Comparison of ENCODE assay signal across 24 mouse cellular contexts in genomic region chr6:108551725-108552620, GRCm38 (mm10).
DNase-seq lines count a peak whose midpoint lies in the region; ATAC-seq and TF ChIP-seq lines count a peak whose summit lies in the region.
"Had no signal": no experiment of that assay in that cellular context is flagged by ENCODE, and none has a peak within 500 bp of the region (broad histone marks: within the 10 kb centered on the region; RNA-seq: fewer than 3 reads in every experiment).

No protein-coding gene starts in this region.

- intact Hi-C loops in gastrocnemius, adult 2 months (cut with DNase I): no loop called here

- H3K4me3 ChIP-seq in heart, embryonic 12.5 days: no peak overlapping the region
- no peak overlapping the region for H3K4me3 ChIP-seq in gastrocnemius, adult 2 months
- no peak overlapping the region for H3K4me3 ChIP-seq in hindbrain, postnatal 0 days (ENCODE audit: low read length)
- H3K4me3 ChIP-seq: embryonic facial prominence, embryonic 13.5 days; forebrain, embryonic 10.5 days; forebrain, embryonic 13.5 days; heart, embryonic 13.5 days; intestine, embryonic 15.5 days had no signal

- peak; percentile 84 for DNase-seq in heart, adult 11 months
- peak; percentile 36 for DNase-seq in CD4-positive helper T cell, adult 2 months (ENCODE audit: low read depth, low spot score)
- DNase-seq in induced T-regulatory cell, adult 2 months (ENCODE audit: low read depth): peak; percentile 60
- no peak for DNase-seq in gastrocnemius, adult 2 months
- DNase-seq in hindbrain, postnatal 0 days (ENCODE audit: low spot score): no peak
- DNase-seq: adrenal gland, adult 8-10 months; adrenal gland, postnatal 25 days; B cell, adult 2 months; cerebellum, adult 18-20 months; cerebellum, adult 9-10 months; cerebellum, postnatal 14 days; gastrocnemius, postnatal 14 days; heart, adult 18-20 months; heart, postnatal 14 days; heart, postnatal 4 days; kidney, adult 18-20 months had no signal

- no peak overlapping the region for H3K4me2 ChIP-seq in heart, embryonic 12.5 days
- no peak overlapping the region for H3K4me2 ChIP-seq in hindbrain, postnatal 0 days (ENCODE audit: low read depth, low read length)
- H3K4me2 ChIP-seq: embryonic facial prominence, embryonic 13.5 days; forebrain, embryonic 13.5 days; heart, embryonic 13.5 days; hindbrain, embryonic 14.5 days; intestine, embryonic 15.5 days had no signal

- no peaks in the 10 kb centered on the region for H3K4me1 ChIP-seq in heart, embryonic 12.5 days (replicated peaks)
- H3K4me1 ChIP-seq in hindbrain, postnatal 0 days (ENCODE audit: insufficient read depth, low read length): no peaks in the 10 kb centered on the region
- H3K4me1 ChIP-seq: embryonic facial prominence, embryonic 13.5 days; forebrain, embryonic 10.5 days; forebrain, embryonic 13.5 days; heart, embryonic 13.5 days; intestine, embryonic 15.5 days had no signal

- no peak overlapping the region for H3K27ac ChIP-seq in heart, embryonic 12.5 days (ENCODE audit: poor library complexity, severe bottlenecking)
- H3K27ac ChIP-seq in gastrocnemius, adult 2 months: no peak overlapping the region
- H3K27ac ChIP-seq in hindbrain, postnatal 0 days: no peak overlapping the region
- H3K27ac ChIP-seq: embryonic facial prominence, embryonic 13.5 days; forebrain, embryonic 10.5 days; forebrain, embryonic 13.5 days; heart, embryonic 13.5 days; hindbrain, embryonic 14.5 days; intestine, embryonic 15.5 days had no signal

- no peaks in the 10 kb centered on the region for H3K27me3 ChIP-seq in heart, embryonic 12.5 days (replicated peaks)
- no peaks in the 10 kb centered on the region for H3K27me3 ChIP-seq in hindbrain, postnatal 0 days (ENCODE audit: insufficient read depth, low read length)
- H3K27me3 ChIP-seq: embryonic facial prominence, embryonic 13.5 days; forebrain, embryonic 13.5 days; heart, embryonic 13.5 days; intestine, embryonic 15.5 days had no signal

- WGBS in heart, embryonic 12.5 days: 89% methylated on average over 12 of the region's 12 CpGs
- WGBS in hindbrain, postnatal 0 days: 92% methylated on average over 12 of the region's 12 CpGs

- H3K9me3 ChIP-seq in heart, embryonic 12.5 days (replicated peaks): no peaks in the 10 kb centered on the region
- H3K9me3 ChIP-seq in hindbrain, postnatal 0 days (ENCODE audit: low read length): no peaks in the 10 kb centered on the region
- H3K9me3 ChIP-seq: embryonic facial prominence, embryonic 13.5 days; forebrain, embryonic 10.5 days; forebrain, embryonic 13.5 days; heart, embryonic 13.5 days; intestine, embryonic 15.5 days had no signal

- no peak for TF ChIP-seq CTCF in gastrocnemius, adult 2 months (IDR thresholded peaks at IDR 0.05)
- TF ChIP-seq CTCF in hindbrain, postnatal 0 days (IDR thresholded peaks at IDR 0.05; ENCODE audit: low read depth): no peak

- H3K36me3 ChIP-seq in heart, embryonic 12.5 days: peaks cover 23% of the 10 kb centered on the region
- no peaks in the 10 kb centered on the region for H3K36me3 ChIP-seq in hindbrain, postnatal 0 days (ENCODE audit: insufficient read depth, low read length)
- H3K36me3 ChIP-seq: embryonic facial prominence, embryonic 13.5 days; intestine, embryonic 15.5 days had no signal

- no peak overlapping the region for H3K9ac ChIP-seq in heart, embryonic 12.5 days
- H3K9ac ChIP-seq in hindbrain, postnatal 0 days (replicated peaks; ENCODE audit: low read length): no peak overlapping the region
- H3K9ac ChIP-seq: embryonic facial prominence, embryonic 13.5 days; forebrain, embryonic 13.5 days; heart, embryonic 13.5 days; hindbrain, embryonic 14.5 days; intestine, embryonic 15.5 days had no signal

- ATAC-seq in heart, embryonic 12.5 days (ENCODE audit: insufficient number of reproducible peaks, low FRiP score): no peak
- no peak for ATAC-seq in hindbrain, postnatal 0 days
- ATAC-seq: forebrain, embryonic 13.5 days; forebrain, embryonic 16.5 days; intestine, embryonic 15.5 days had no signal

Comparison
In these comparisons a context has a peak if more than half of its experiments do, and no peak if none do; other contexts are left out.
1. DNase-seq: peak in heart, adult 11 months (single experiment), CD4-positive helper T cell, adult 2 months (single experiment) and induced T-regulatory cell, adult 2 months (single experiment); none in gastrocnemius, adult 2 months (single experiment) and hindbrain, postnatal 0 days (single experiment).